Mouse (Mus musculus): ENCODE measurements around the gene Tex2.

GRCm38 (mm10) chr11:106486042-106486865, 127.0 kb downstream of the Tex2 start:
- TF ChIP-seq ZNF384 (IDR thresholded peaks at IDR 0.05; ENCODE audit: low read depth, low read length) (no peak), MAFK (IDR thresholded peaks at IDR 0.05; ENCODE audit: insufficient read depth, low read depth, low read length) (no peak), HCFC1 (IDR thresholded peaks at IDR 0.05; ENCODE audit: borderline replicate concordance, insufficient read depth, low read length) (no peak)
